Mouse (Mus musculus): Measurements from ENCODE around the gene Ddx21. TPM values are rescaled to one million over a fixed set of nuclear protein-coding genes. Genes with fewer than 3 reads are reported as not detected.
A peak's percentile ranks its signal among the peaks of the same experiment; 100 is the strongest.
"Not testable (repeated sequence)": the region's sequence is repeated elsewhere in the genome, so short reads cannot be mapped to it uniquely, and the experiment has no call there.

Gene Ddx21
- polyA plus RNA-seq, 1 experiment from 2014 or later, result 9.7 TPM

DNA sequence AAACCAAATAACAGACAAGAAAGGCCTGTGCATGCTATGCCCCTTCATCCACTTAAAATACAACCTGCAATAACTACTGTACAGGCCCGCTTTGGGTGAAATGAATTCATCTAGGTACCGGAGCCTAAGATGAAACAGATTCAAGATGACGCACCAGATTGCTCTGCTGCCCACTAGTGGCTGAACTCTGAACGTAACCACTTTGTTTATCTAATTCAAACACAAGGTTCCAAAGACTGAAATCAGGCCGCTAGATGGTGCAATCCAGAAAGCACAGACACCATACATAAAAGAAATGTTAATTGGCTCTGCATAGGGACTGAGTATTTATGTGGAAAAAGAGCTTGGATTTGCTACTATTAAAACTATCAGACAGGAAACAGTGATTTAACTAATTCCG, 11.9 kb downstream of the Ddx21 start:
- ATAC-seq (replicated peaks; ENCODE audit: insufficient number of reproducible peaks, insufficient read depth, low FRiP score, low read depth), result no peak
- Histone ChIP-seq H3K27me3 (no peaks in the 10 kb centered on the region), H3K4me3 (no peak overlapping the region), H3K9ac (no peak overlapping the region), H3K4me1 (replicated peaks) (peaks cover 7% of the 10 kb centered on the region; the same call in 1 of the 2 replicates), H3K9me3 (replicated peaks) (no peaks in the 10 kb centered on the region), H3K4me2 (no peak overlapping the region), H3K27ac (no peak overlapping the region), H3K36me3 (peaks cover 82% of the 10 kb centered on the region)
- 39% methylated on average over 6 of the region's 6 CpGs for WGBS

DNA sequence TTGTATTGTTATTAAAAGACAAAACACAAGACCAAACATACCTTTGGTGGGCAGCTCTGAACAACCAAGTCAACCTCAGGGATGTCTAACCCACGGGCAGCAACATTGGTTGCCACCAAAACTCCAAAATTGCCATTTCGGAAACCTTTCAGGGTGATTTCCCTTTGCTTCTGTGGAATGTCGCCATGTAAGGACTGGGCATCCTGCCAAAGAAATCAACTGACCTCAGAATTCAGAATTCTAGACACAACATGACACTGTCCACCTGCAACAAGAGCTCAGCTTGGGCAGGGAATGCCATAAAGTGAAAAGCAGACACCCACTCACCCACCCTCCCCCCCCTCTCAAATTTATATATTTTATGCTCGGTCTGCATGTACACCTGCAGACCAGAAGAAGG, 13.5 kb downstream of the Ddx21 start:
- H3K36me3 ChIP-seq, result peaks cover 84% of the 10 kb centered on the region
- H3K4me1 ChIP-seq (replicated peaks), result peaks cover 7% of the 10 kb centered on the region; the same call in 1 of the 2 replicates
- no peak overlapping the region for H3K4me3 ChIP-seq
- WGBS, result 57% methylated on average over 4 of the region's 4 CpGs
- H3K9ac ChIP-seq, result no peak overlapping the region
- no peak overlapping the region for H3K4me2 ChIP-seq
- H3K9me3 ChIP-seq (replicated peaks), result no peaks in the 10 kb centered on the region
- no peaks in the 10 kb centered on the region for H3K27me3 ChIP-seq
- no peak overlapping the region for H3K27ac ChIP-seq
- no peak for ATAC-seq (replicated peaks; ENCODE audit: insufficient number of reproducible peaks, insufficient read depth, low FRiP score, low read depth)

DNA sequence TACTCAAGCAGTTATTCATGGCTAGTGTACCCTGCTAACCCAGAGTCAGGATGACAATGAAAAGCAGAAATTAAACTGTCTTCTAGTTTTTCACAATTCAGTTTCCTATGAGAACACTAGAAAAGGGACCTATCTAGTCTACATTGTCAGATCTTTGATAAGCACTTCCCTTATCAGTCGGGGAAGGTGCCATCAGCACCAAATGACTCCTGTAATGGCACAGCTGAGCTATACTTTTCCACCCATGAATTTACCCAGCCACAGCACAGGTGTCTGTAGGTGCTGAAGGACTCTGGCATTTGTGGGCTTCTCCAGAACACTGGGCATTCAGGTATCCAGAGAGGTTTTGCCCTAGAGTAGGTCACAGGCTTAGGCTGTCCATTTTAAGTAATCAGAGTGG, 18.8 kb downstream of the Ddx21 start:
- ATAC-seq (replicated peaks; ENCODE audit: insufficient number of reproducible peaks, insufficient read depth, low FRiP score, low read depth), result no peak
- Histone ChIP-seq H3K9me3 (replicated peaks) (no peaks in the 10 kb centered on the region), H3K9ac (no peak overlapping the region), H3K27ac (no peak overlapping the region), H3K4me2 (no peak overlapping the region), H3K27me3 (no peaks in the 10 kb centered on the region), H3K36me3 (peaks cover 74% of the 10 kb centered on the region), H3K4me3 (no peak overlapping the region), H3K4me1 (replicated peaks) (peaks cover 3% of the 10 kb centered on the region; the same call in 1 of the 2 replicates)
- WGBS, result 87% methylated on average over 1 of the region's 1 CpGs

DNA sequence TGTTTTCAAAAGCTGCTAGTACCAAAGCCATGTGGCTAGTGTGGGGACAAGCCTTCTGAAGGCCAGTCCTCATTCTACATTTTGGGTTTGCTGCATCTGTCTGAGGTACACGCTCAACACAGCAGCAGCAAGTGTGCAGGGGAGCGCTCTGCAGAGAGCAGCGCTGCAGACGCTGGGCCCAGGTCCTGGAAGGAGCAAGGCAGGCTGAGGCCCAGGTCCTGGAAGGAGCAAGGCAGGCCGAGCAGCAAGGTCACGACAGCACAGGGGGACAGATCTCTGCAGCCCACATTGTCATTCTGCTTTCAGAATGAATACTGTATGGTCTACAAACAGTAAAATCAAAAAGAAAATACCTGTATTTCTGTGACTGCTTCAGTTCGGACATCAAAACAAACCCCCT, 19.4 kb downstream of the Ddx21 start:
- H3K9ac ChIP-seq, result no peak overlapping the region
- H3K4me2 ChIP-seq, result no peak overlapping the region
- peaks cover 4% of the 10 kb centered on the region for H3K4me1 ChIP-seq (replicated peaks)
- WGBS, result 77% methylated on average over 7 of the region's 7 CpGs
- peaks cover 69% of the 10 kb centered on the region for H3K36me3 ChIP-seq
- no peak overlapping the region for H3K27ac ChIP-seq
- H3K9me3 ChIP-seq (replicated peaks), result no peaks in the 10 kb centered on the region
- no peak for ATAC-seq (replicated peaks; ENCODE audit: insufficient number of reproducible peaks, insufficient read depth, low FRiP score, low read depth)
- no peak overlapping the region for H3K4me3 ChIP-seq
- H3K27me3 ChIP-seq, result no peaks in the 10 kb centered on the region

DNA sequence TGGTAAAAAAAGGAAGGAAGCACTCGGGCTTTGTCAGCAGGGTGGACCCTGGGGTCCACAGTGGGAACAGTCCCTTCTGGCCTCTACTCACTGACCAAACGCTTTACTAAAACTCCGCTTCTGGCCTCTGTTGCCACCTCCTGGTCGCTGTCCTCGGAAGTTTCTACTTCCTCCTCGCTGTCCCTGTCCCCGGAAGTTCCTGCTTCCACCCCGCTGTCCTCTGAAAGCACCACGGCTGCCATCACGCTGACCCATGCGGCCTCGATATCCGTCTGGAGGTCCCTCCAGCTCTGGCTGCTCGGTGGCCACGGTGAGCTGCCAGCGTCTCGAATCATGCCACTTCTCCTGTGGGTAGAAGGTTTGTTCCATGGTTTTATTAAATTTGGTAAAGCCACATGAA, 19.8 kb downstream of the Ddx21 start:
- Histone ChIP-seq H3K36me3 (peaks cover 64% of the 10 kb centered on the region), H3K27me3 (no peaks in the 10 kb centered on the region), H3K27ac (no peak overlapping the region), H3K9me3 (replicated peaks) (no peaks in the 10 kb centered on the region), H3K4me2 (no peak overlapping the region), H3K9ac (no peak overlapping the region), H3K4me1 (replicated peaks) (peaks cover 9% of the 10 kb centered on the region), H3K4me3 (no peak overlapping the region)
- no peak for ATAC-seq (replicated peaks; ENCODE audit: insufficient number of reproducible peaks, insufficient read depth, low FRiP score, low read depth)
- 87% methylated on average over 17 of the region's 17 CpGs for WGBS

DNA sequence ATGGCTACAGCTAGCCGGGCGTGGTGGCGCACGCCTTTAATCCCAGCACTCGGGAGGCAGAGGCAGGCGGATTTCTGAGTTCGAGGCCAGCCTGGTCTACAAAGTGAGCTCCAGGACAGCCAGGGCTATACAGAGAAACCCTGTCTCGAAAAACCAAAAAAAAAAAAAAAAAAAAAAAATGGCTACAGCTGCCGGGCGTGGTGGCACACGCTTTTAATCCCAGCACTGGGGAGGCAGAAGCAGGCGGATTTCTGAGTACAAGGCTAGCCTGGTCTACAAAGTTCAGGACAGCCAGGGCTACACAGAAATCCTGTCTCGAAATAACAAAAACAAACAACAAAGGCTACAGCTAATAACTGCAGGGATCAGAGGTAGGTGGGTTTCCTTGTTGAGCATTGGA, 23.0 kb downstream of the Ddx21 start:
- H3K27ac ChIP-seq; H3K9ac ChIP-seq; H3K9me3 ChIP-seq (replicated peaks); ATAC-seq (replicated peaks; ENCODE audit: insufficient number of reproducible peaks, insufficient read depth, low FRiP score, low read depth); H3K4me2 ChIP-seq; H3K4me3 ChIP-seq; H3K27me3 ChIP-seq: not testable (repeated sequence)
- H3K36me3 ChIP-seq, result peaks cover 50% of the 10 kb centered on the region
- 87% methylated on average over 12 of the region's 13 CpGs for WGBS
- peaks cover 14% of the 10 kb centered on the region for H3K4me1 ChIP-seq (replicated peaks)

DNA sequence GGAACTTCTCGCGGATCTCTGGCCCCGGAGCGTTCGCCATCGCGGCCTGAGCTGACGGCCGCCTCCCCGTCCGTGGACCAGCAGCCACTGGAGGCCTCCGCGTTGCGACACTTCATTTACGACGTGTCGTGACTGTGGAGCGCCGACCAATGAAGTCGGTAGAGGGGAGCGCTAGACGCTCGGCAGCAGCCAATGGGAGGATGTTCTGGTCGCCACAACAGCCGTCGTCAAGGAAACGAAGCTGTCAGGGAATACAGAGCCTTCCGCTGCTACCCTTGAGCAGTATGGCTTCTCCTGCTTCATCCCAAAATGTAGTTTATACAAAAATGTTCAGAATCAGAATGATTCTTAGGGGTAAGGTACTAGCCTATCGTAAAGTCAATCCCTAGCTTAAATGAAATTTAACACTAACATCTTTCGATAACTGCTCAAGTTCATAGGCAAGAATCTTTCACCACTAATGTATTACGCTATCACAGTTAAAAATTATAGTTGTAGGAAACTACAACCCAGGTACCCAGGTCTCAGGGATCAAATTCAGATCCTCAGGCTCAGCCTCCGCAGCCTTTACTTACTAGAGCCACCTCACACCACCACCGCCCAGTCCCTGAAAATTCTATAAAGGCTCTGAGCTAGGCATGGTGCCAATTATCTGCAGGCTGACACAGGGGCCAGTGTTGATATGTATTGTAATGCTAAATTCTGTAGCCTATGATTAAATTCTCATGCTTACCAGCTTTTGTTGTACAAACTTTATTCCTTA, 23.6 kb downstream of the Ddx21 start, which contains the start of gene Kif1bp:
Gene Kif1bp (minus strand): TSS at position 120 of the 763 bp plus-strand sequence.
- Histone ChIP-seq H3K9ac (peak within 1 kb of the TSS; percentile 85), H3K27ac (peak within 1 kb of the TSS; percentile 81), H3K4me3 (peak within 1 kb of the TSS; percentile 93), H3K4me2 (peak within 1 kb of the TSS; percentile 92), H3K9me3 (replicated peaks) (no peaks in the 10 kb centered on the region), H3K4me1 (replicated peaks) (peaks cover 14% of the 10 kb centered on the region), H3K36me3 (peaks cover 49% of the 10 kb centered on the region), H3K27me3 (no peaks in the 10 kb centered on the region)
- ATAC-seq (replicated peaks; ENCODE audit: insufficient number of reproducible peaks, insufficient read depth, low FRiP score, low read depth), result peak; percentile 96
- WGBS, result 5% methylated on average over 33 of the region's 33 CpGs

DNA sequence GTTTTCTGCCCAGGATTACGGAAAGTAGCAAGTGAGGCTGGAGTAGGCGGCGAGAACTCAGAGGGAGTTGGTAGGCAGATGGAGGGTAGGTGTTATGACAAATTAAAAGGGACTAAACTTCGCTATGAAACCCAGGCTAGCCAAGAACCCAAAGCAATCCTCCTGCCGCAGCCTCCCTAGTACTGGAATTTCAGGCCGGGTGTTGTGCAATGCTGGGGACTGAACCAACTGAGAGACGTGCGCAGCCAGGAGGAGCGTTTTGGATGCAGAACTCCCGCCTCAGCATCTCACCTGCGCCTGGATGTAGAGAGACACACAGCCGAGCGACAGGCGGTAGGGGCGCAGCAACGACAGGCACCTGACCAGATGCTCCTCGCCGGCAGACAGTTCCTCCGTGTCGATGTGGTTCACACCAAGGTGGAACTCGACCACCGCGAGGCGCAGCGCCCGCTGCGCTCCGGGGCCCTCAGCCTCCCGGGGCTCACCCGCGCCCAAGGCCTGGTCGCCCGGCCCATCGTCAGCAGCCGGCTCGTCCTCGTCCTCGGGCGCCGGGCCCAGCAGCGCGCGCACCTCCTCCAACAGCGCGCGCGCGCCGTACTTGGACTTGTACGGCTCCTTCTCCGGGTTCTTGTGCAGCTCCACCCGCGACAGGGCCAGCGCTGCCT, 24.3 kb downstream of the Ddx21 start:
- Histone ChIP-seq H3K36me3 (peaks cover 45% of the 10 kb centered on the region), H3K9ac (peak overlapping the region; percentile 85), H3K27ac (peak overlapping the region; percentile 81), H3K27me3 (no peaks in the 10 kb centered on the region), H3K4me2 (peak overlapping the region; percentile 92), H3K9me3 (replicated peaks) (no peaks in the 10 kb centered on the region), H3K4me3 (peak overlapping the region; percentile 93), H3K4me1 (replicated peaks) (peaks cover 14% of the 10 kb centered on the region)
- peak; percentile 56 for ATAC-seq (replicated peaks; ENCODE audit: insufficient number of reproducible peaks, insufficient read depth, low FRiP score, low read depth)
- under 1% methylated on average over 49 of the region's 54 CpGs for WGBS

DNA sequence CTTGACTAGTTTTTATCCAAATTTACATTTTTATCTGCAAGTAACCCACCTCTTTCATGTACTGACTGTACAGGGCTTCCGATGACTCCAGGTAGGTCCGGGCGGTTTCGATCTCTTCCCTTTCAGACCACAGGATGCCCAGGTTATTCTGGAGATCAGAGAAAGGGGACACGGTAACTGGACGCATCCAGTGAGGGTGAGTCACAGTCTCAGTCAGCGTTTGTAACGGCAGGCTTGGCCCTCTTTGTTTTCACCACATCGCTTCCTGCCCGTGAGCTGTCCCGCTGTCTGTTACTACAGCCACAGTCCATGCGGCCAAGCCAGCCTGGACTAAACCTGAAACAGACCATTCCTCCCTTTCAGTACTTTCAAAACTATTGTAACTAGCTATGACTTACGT, 27.1 kb downstream of the Ddx21 start:
- Histone ChIP-seq H3K4me3 (no peak overlapping the region), H3K36me3 (peaks cover 40% of the 10 kb centered on the region), H3K9me3 (replicated peaks) (no peaks in the 10 kb centered on the region), H3K9ac (no peak overlapping the region), H3K27ac (no peak overlapping the region), H3K27me3 (no peaks in the 10 kb centered on the region), H3K4me2 (no peak overlapping the region), H3K4me1 (replicated peaks) (peaks cover 14% of the 10 kb centered on the region)
- no peak for ATAC-seq (replicated peaks; ENCODE audit: insufficient number of reproducible peaks, insufficient read depth, low FRiP score, low read depth)
- WGBS, result 88% methylated on average over 13 of the region's 13 CpGs

DNA sequence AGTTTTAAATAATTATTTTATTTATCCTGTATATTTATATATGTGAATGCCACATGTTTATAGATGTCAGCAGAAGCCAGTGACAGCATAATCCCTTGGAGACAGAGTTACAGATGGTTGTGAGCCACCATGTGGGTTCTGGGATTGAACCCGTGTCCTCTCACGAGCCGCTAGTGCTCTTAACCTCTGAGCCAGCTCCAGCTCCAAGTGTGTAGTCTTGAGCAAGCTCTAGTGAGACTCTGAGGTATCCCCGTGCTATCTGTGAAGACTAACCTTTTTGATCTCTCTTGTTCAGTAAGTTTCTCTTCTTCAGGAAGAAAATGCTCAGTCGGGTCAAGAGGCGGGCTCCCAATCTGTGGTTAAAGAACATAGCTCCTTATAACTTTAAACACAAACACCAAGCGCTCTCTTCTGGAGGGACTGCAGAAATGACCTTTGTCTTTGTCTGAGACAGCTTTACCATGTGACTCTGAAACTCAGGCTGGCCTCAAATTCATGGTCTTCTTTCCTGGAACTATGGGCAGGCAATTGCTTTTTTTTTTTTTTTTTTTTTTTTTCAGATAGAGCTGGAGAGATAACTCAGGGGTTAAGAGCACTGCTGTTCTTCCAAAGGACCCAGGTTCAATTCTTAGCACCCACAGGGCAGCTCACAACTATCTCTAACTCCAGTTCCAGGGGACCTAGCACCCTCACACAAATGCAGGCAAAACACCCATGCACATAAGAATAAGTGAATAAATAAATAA, 31.8 kb downstream of the Ddx21 start:
- H3K36me3 ChIP-seq, result peaks cover 76% of the 10 kb centered on the region
- 92% methylated on average over 7 of the region's 7 CpGs for WGBS

DNA sequence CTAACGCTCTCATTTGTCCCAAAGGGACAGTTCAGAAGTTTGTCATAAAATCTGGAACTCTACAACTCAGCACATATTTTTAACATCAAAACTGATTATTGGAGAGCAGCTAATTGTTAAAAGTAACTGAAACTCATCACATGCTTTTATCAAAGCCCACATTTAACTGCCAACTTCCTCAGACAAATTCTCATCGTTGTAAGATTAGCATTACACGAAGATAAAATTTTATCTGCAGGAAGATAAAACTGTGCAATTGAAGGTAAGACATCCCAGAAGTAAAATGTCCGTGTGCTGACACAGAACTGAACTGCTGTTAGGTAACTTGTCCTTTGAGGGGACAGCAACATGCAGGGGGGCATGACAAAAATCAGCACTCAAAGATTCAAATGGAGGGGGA, 33.2 kb downstream of the Ddx21 start:
- Histone ChIP-seq H3K9ac (no peak overlapping the region), H3K4me1 (replicated peaks) (no peaks in the 10 kb centered on the region), H3K4me3 (no peak overlapping the region), H3K36me3 (peaks cover 78% of the 10 kb centered on the region), H3K27ac (no peak overlapping the region), H3K27me3 (no peaks in the 10 kb centered on the region), H3K9me3 (replicated peaks) (no peaks in the 10 kb centered on the region), H3K4me2 (no peak overlapping the region)
- WGBS, result 72% methylated on average over 4 of the region's 4 CpGs
- no peak for ATAC-seq (replicated peaks; ENCODE audit: insufficient number of reproducible peaks, insufficient read depth, low FRiP score, low read depth)

More for the DNA sequence above, 31.8 kb downstream of the Ddx21 start:
- no peaks in the 10 kb centered on the region for H3K9me3 ChIP-seq (replicated peaks)
- no peak overlapping the region for H3K4me2 ChIP-seq
- ATAC-seq (replicated peaks; ENCODE audit: insufficient number of reproducible peaks, insufficient read depth, low FRiP score, low read depth), result no peak
- H3K4me3 ChIP-seq, result no peak overlapping the region
- no peak overlapping the region for H3K9ac ChIP-seq
- H3K27me3 ChIP-seq, result no peaks in the 10 kb centered on the region
- H3K27ac ChIP-seq, result no peak overlapping the region
- no peaks in the 10 kb centered on the region for H3K4me1 ChIP-seq (replicated peaks)

Measured in heart, embryonic 15.5 days (tissue).